Mouse (Mus musculus) E14TG2a.4 (cell line): ENCODE measurements around the gene Tead1.

ENCODE experiments used
- CTCF ChIP-seq: conservative IDR thresholded peaks from 2 replicates; pipeline ENCODE4 v1.5.1; 2014; ENCODE audit warnings: low read length
- POU5F1 ChIP-seq: IDR thresholded peaks from 2 replicates; pipeline ENCODE4 v1.6.1; 2014; ENCODE audit warnings: low read length, borderline replicate concordance

DNA sequence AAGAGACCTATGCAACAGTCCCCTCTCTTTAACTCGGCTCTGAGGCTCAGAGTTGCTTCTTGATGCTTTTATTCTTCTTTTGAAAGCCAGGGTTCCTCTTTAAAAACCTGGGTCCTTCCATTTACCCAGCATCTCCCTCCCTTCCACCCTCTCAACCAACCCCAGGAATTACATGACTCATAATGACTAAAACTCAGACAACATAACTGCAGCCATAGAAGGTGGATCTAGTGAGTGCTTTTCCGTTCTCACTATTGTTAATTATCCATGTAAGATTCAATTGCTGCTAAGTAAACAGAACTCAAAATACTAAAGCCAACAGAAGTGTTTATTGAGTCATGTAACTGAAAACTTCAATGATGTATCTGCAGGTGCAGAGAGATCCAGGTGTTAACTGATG lies 33.4 kb upstream of the Tead1 start:
- TF ChIP-seq CTCF (no peak), POU5F1 (no peak)
